Mouse (Mus musculus) thymus, postnatal 0 days (tissue): ENCODE data around the gene Gm21905. TPM values are rescaled to one million over a fixed set of nuclear protein-coding genes. Genes with fewer than 3 reads are reported as not detected.

ENCODE experiments used
- polyA plus RNA-seq: library from polyadenylated mRNA; unstranded; fragments of >200 nt; fragmentation: Nextera tagmentation; extraction: Ambion mirVana; gene quantifications from 2 replicates; pipeline ENCODE4 v1.2.1, GENCODE M21; 2015

The Gm21905 gene
- polyA plus RNA-seq, 1 experiment from 2014 or later = not detected

Other genes starting within 250 kb of the Gm21905 start
- gene Atp8a1, start 99.0 kb downstream of the Gm21905 start, polyA plus RNA-seq = 16.5 and 16.7 TPM in 2 replicates
- gene Gm5108, start 4.8 kb downstream of the Gm21905 start, polyA plus RNA-seq = not detected in 2 replicates
- gene Grxcr1, start 85.4 kb upstream of the Gm21905 start, polyA plus RNA-seq = not detected in 2 replicates